Mouse (Mus musculus) erythroblast, adult 5-6 weeks (primary cell): ENCODE measurements around the gene Htt. TPM values are rescaled to one million over a fixed set of nuclear protein-coding genes. Genes with fewer than 3 reads are reported as not detected.

Experiments
- total RNA-seq, 2 experiments: library from RNA; stranded (forward) in 1 of 2; stranded (reverse) in 1 of 2; fragments of 150-400 nt in 1 of 2; fragments of 200-764, 138-1000 nt in 1 of 2; gene quantifications; 2 replicates each; pipeline versions ENCODE4 v1.2.3 to v1.2.4; 2015 to 2017; ENCODE audit warnings: low replicate concordance in 2 of 2

Htt gene
- total RNA-seq, 2 experiments from 2014 or later = 11.9 to 16.7 TPM

Other genes with a start within 250 kb of the Htt start
- 1.0 and 1.3 TPM in 2 replicates for gene Tnip2, start 247.7 kb upstream of the Htt start, total RNA-seq (2015; ENCODE audit: low replicate concordance)
- 3.4 and 3.9 TPM in 2 replicates for gene Tnip2, start 247.7 kb upstream of the Htt start, total RNA-seq (2017; ENCODE audit: low replicate concordance)
- 5.6 and 9.0 TPM in 2 replicates for gene Sh3bp2, start 235.9 kb upstream of the Htt start, total RNA-seq (2015; ENCODE audit: low replicate concordance)
- 4.7 and 5.4 TPM in 2 replicates for gene Sh3bp2, start 235.9 kb upstream of the Htt start, total RNA-seq (2017; ENCODE audit: low replicate concordance)
- 375 and 403 TPM in 2 replicates for gene Add1, start 188.1 kb upstream of the Htt start, total RNA-seq (2015; ENCODE audit: low replicate concordance)
- 937 and 1,092 TPM in 2 replicates for gene Add1, start 188.1 kb upstream of the Htt start, total RNA-seq (2017; ENCODE audit: low replicate concordance)
- gene Mfsd10, start 124.5 kb upstream of the Htt start, total RNA-seq (2015; ENCODE audit: low replicate concordance) = 23.2 and 40.9 TPM in 2 replicates
- gene Mfsd10, start 124.5 kb upstream of the Htt start, total RNA-seq (2017; ENCODE audit: low replicate concordance) = 24.1 and 30.1 TPM in 2 replicates
- gene Nop14, start 101.6 kb upstream of the Htt start, total RNA-seq (2015; ENCODE audit: low replicate concordance) = 3.3 and 6.5 TPM in 2 replicates
- gene Nop14, start 101.6 kb upstream of the Htt start, total RNA-seq (2017; ENCODE audit: low replicate concordance) = 7.0 and 8.4 TPM in 2 replicates
- 0.63 TPM in 1 of 2 replicates, not detected in the other for gene Grk4, start 101.4 kb upstream of the Htt start, total RNA-seq (2015; ENCODE audit: low replicate concordance)
- gene Grk4, start 101.4 kb upstream of the Htt start, total RNA-seq (2017; ENCODE audit: low replicate concordance) = 0.51 and 0.56 TPM in 2 replicates
- not detected in 2 replicates for gene Msantd1, start 146.3 kb downstream of the Htt start, total RNA-seq (2015; ENCODE audit: low replicate concordance)
- gene Msantd1, start 146.3 kb downstream of the Htt start, total RNA-seq (2017; ENCODE audit: low replicate concordance) = 8.2 TPM in 1 of 2 replicates, not detected in the other
- gene Rgs12, start 187.7 kb downstream of the Htt start, total RNA-seq (2015; ENCODE audit: low replicate concordance) = 6.7 and 13.6 TPM in 2 replicates
- 23.3 and 25.0 TPM in 2 replicates for gene Rgs12, start 187.7 kb downstream of the Htt start, total RNA-seq (2017; ENCODE audit: low replicate concordance)